Mouse (Mus musculus): ENCODE data around the gene Lyz2.

DNA sequence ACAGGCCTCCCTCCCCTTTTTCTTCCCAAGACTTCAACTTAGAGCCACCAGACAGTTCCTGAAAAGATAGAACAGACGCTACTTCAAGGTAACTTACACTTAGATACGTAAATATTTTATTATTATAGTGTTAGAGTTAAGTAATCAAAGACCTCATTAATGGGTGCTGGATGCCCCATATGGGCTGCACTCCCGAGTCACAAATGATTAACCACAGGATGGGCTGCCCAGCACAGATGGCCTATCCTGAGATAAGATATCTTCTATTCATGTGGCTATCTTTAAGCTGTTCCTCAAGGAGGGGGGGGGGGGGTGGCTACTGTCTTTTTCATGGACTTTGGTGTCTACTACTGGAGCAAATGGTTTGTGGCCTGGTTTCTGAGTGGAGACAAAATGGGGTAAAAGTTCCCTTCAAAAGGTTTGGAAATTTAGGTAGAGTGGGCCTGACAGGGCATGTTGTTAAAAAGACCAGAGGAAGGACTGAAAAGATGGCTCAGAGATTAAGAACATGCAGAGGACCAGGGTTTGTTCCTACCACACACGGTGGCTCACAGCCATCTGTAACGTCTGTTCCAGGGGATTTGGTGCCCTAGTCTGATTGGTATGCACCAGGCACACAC lies 17.9 kb upstream of the Lyz2 start:
- TF ChIP-seq MAFK (IDR thresholded peaks at IDR 0.05; ENCODE audit: insufficient read depth, low read depth, low read length) (no peak), CHD2 (IDR thresholded peaks at IDR 0.05; ENCODE audit: low read depth, low read length) (no peak), HCFC1 (IDR thresholded peaks at IDR 0.05; ENCODE audit: borderline replicate concordance, insufficient read depth, low read length) (no peak), ZC3H11A (IDR thresholded peaks at IDR 0.05; ENCODE audit: borderline replicate concordance, low read depth, low read length) (no peak)
